ENCODE assay signal across 11 mouse cellular contexts in genomic region chr1:39196126-39196525, GRCm38 (mm10). TPM values are rescaled to one million over a fixed set of nuclear protein-coding genes. Genes with fewer than 3 reads are reported as not detected.
DNase-seq lines count a peak whose midpoint lies in the region; TF ChIP-seq lines count a peak whose summit lies in the region.
"Had no signal": no experiment of that assay in that cellular context is flagged by ENCODE, and none has a peak within 500 bp of the region (broad histone marks: within the 10 kb centered on the region; RNA-seq: fewer than 3 reads in every experiment).

No protein-coding gene starts in this region.

- TF ChIP-seq EP300 in heart, adult 2 months (IDR thresholded peaks at IDR 0.05; ENCODE audit: insufficient read depth, low read depth, low read length), result no peak

- H3K27me3 ChIP-seq in heart, adult 2 months (ENCODE audit: control insufficient read depth, insufficient read depth, low read length), result peaks cover 2% of the 10 kb centered on the region; the same call in 1 of the 2 replicates

- H3K9ac ChIP-seq in heart, adult 2 months (ENCODE audit: low read depth, low read length), result no peak overlapping the region
- H3K9ac ChIP-seq: heart, embryonic 13.5 days; limb, embryonic 12.5 days; neural tube, embryonic 12.5 days had no signal

- DNase-seq in heart, adult 2 months, result peak in 1 of 2 experiments; percentile 42
- DNase-seq in heart, postnatal 36 days, result no peak
- DNase-seq in CD4-positive helper T cell, adult 2 months (ENCODE audit: low read depth, low spot score), result peak; percentile 23
- DNase-seq in MN1 (ENCODE audit: low spot score), result peak; percentile 19
- DNase-seq in embryo, embryonic 9.5 days (ENCODE audit: extremely low spot score), result peak; percentile 11
- DNase-seq in urinary bladder, adult 2 months (ENCODE audit: low spot score), result no peak
- no peak for DNase-seq in cerebellum, adult 11 months
- DNase-seq: cerebellum, adult 11-12 months had no signal

- intact Hi-C loops in heart, adult 2 months (cut with DNase I), result loop anchor here (1.0 to 10.0 kb wide), 4 partner anchors 32 to 339 kb away; partner anchors contain the start of gene Cnot11
- intact Hi-C loops in heart, postnatal 36 days (cut with DNase I), result no loop called here

- 39% methylated on average over 6 of the region's 6 CpGs for WGBS in heart, adult 2 months

- TF ChIP-seq POLR2A in heart, adult 2 months (IDR thresholded peaks at IDR 0.05; ENCODE audit: insufficient read depth, low read depth, low read length), result no peak

- peak overlapping the region; percentile 63 for H3K27ac ChIP-seq in heart, adult 2 months
- H3K27ac ChIP-seq: heart, embryonic 13.5 days; limb, embryonic 12.5 days; neural tube, embryonic 12.5 days had no signal

- no peak overlapping the region for H3K4me3 ChIP-seq in heart, adult 2 months
- H3K4me3 ChIP-seq: heart, embryonic 13.5 days; limb, embryonic 12.5 days; neural tube, embryonic 12.5 days had no signal

- peaks cover 4% of the 10 kb centered on the region for H3K4me1 ChIP-seq in heart, adult 2 months (ENCODE audit: control insufficient read depth, insufficient read depth, low read length)

- no peaks in the 10 kb centered on the region; the same call in none of the 2 replicates for H3K36me3 ChIP-seq in heart, adult 2 months (ENCODE audit: control insufficient read depth, insufficient read depth, low read length)
- H3K36me3 ChIP-seq: heart, embryonic 13.5 days; limb, embryonic 12.5 days; neural tube, embryonic 12.5 days had no signal

- no peak for TF ChIP-seq CTCF in heart, adult 2 months (IDR thresholded peaks at IDR 0.05)

- H3K79me2 ChIP-seq in heart, adult 2 months (replicated peaks; ENCODE audit: control insufficient read depth, insufficient read depth, low read length), result no peaks in the 10 kb centered on the region

RNA-seq across cellular contexts. Expression of gene Npas2, which starts 2.6 kb away (rescaled TPM):
- total RNA-seq in heart, adult 2 months (2021), result 1 to 10 TPM; 1.8 to 10.0 TPM
- 3.7 and 4.1 TPM in 2 replicates for polyA plus RNA-seq in heart, adult 2 months (2012; rRNA removed)
- 1 to 10 TPM; 2.7 to 4.6 TPM for total RNA-seq in heart, postnatal 36 days (2021)
- polyA plus RNA-seq in urinary bladder, adult 2 months (2012; rRNA removed), result 1.7 and 2.7 TPM in 2 replicates

Comparison
In these comparisons a context has a peak if more than half of its experiments do, and no peak if none do; other contexts are left out.
1. DNase-seq: peak in CD4-positive helper T cell, adult 2 months (single experiment), MN1 (single experiment) and embryo, embryonic 9.5 days (single experiment); none in heart, postnatal 36 days (0 of 2), urinary bladder, adult 2 months (single experiment) and cerebellum, adult 11 months (single experiment).